Mouse (Mus musculus) E14TG2a.4 (cell line): ENCODE results near the gene Lpp.

Source experiments
- H3K27me3 ChIP-seq: 2 replicates; pipeline ENCODE4 v1.6.1; 2014; ENCODE audit warnings: low read length, control low read depth; ENCODE audit not compliant: insufficient read depth
- H3K36me3 ChIP-seq: 2 replicates; pipeline ENCODE4 v1.6.1; 2014; ENCODE audit warnings: low read length, control low read depth; ENCODE audit not compliant: insufficient read depth
- H3K4me1 ChIP-seq: replicated peaks from 2 replicates; pipeline ENCODE4 v1.6.1; 2014; ENCODE audit warnings: low read depth, low read length, control low read depth
- H3K4me3 ChIP-seq: replicated peaks from 2 replicates; pipeline ENCODE4 v1.5.1; 2014; ENCODE audit warnings: mild to moderate bottlenecking, low read length
- H3K9me3 ChIP-seq: 2 replicates; pipeline ENCODE4 v1.6.1; 2014; ENCODE audit warnings: low read length, control low read depth
- CTCF ChIP-seq: conservative IDR thresholded peaks from 2 replicates; pipeline ENCODE4 v1.5.1; 2014; ENCODE audit warnings: low read length
- NANOG ChIP-seq: IDR thresholded peaks from 2 replicates; pipeline ENCODE4 v1.6.1; 2014; ENCODE audit warnings: borderline replicate concordance, low read length, mixed read lengths
- POU5F1 ChIP-seq: IDR thresholded peaks from 2 replicates; pipeline ENCODE4 v1.6.1; 2014; ENCODE audit warnings: low read length, borderline replicate concordance

Lpp gene

DNA sequence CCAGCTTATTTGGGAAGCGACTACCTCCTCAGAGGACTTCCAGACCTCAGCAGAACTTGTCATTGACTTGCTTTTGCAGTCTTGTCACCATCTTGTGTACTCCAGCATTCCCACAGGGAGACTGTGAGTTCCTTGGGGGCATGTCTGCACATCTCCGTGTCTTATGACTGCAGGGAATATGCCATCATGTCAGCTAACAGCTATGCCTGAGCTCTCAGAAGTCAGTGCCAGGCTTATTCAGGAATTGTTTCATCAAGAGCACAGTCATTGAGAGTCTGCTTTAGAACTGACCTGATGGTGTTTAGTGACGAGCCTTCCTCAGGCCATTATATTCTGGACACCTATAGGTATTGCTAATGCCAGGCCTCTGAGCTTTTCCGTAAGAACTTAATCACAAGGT, 60.2 kb downstream of the Lpp start:
- Histone ChIP-seq H3K4me3 (no peak overlapping the region), H3K36me3 (no peaks in the 10 kb centered on the region), H3K9me3 (no peaks in the 10 kb centered on the region), H3K4me1 (peaks cover 73% of the 10 kb centered on the region), H3K27me3 (no peaks in the 10 kb centered on the region)
- no peak for TF ChIP-seq NANOG
- TF ChIP-seq CTCF: no peak
- no peak for TF ChIP-seq POU5F1

- peaks cover 64% of the 10 kb centered on the region for H3K4me1 ChIP-seq
- TF ChIP-seq POU5F1: no peak
- no peak for TF ChIP-seq NANOG
- TF ChIP-seq CTCF: no peak
- H3K27me3 ChIP-seq: no peaks in the 10 kb centered on the region
- H3K4me3 ChIP-seq: no peak overlapping the region
- no peaks in the 10 kb centered on the region for H3K9me3 ChIP-seq
- peaks cover 4% of the 10 kb centered on the region; the same call in 1 of the 2 replicates for H3K36me3 ChIP-seq
Measured at GRCm38 (mm10) chr16:24454493-24454892, 61.2 kb downstream of the Lpp start.

GRCm38 (mm10) chr16:24455361-24455855, 62.1 kb downstream of the Lpp start:
- Histone ChIP-seq H3K4me1 (peaks cover 57% of the 10 kb centered on the region), H3K27me3 (no peaks in the 10 kb centered on the region), H3K9me3 (no peaks in the 10 kb centered on the region), H3K36me3 (peaks cover 4% of the 10 kb centered on the region; the same call in 1 of the 2 replicates), H3K4me3 (no peak overlapping the region)
- TF ChIP-seq POU5F1: no peak
- no peak for TF ChIP-seq NANOG
- TF ChIP-seq CTCF: no peak

DNA sequence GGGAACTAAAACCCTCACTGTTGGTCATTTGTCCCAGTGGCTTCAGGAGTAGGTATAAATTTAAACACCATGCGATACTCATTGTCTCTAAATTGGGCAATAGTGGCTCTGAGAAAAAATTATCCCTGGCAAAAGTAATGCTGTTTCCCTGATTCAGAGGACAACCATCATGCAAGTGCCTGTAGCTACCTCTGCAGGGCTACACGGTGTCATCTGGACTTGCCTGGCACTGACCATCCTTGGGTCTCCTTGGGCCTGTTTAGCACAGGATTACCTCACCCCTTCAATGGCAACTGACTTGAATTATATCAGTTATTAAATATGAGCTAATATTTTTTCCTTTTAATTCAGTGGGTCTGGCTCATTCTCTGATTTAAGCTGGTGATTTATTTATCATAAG, 70.5 kb downstream of the Lpp start:
- Histone ChIP-seq H3K27me3 (no peaks in the 10 kb centered on the region), H3K36me3 (peaks cover 4% of the 10 kb centered on the region; the same call in 1 of the 2 replicates), H3K4me3 (no peak overlapping the region), H3K9me3 (no peaks in the 10 kb centered on the region), H3K4me1 (peaks cover 27% of the 10 kb centered on the region)
- TF ChIP-seq CTCF (no peak), NANOG (no peak), POU5F1 (no peak)

DNA sequence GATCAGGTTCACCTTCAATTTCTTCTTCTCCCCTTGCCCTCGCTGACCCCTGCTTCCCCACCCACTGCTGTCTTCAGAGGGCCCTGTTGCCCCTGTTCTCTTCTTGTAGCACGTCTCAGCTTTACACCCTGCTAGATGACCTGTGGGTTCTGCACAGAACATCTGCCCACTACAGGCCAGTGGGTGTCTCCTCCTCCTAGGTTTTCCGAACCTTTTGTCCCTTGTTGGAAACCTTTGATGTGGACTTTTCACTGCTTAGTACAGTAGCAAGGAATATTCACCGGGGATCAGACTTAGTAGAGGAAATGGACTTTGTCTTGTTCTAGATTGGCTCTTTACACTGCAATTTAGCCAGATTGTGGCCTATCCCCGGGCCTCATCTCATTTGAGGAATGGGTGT, 71.1 kb downstream of the Lpp start:
- H3K4me1 ChIP-seq: peaks cover 27% of the 10 kb centered on the region
- TF ChIP-seq POU5F1 (no peak), NANOG (no peak), CTCF (no peak)
- H3K36me3 ChIP-seq: no peaks in the 10 kb centered on the region

DNA sequence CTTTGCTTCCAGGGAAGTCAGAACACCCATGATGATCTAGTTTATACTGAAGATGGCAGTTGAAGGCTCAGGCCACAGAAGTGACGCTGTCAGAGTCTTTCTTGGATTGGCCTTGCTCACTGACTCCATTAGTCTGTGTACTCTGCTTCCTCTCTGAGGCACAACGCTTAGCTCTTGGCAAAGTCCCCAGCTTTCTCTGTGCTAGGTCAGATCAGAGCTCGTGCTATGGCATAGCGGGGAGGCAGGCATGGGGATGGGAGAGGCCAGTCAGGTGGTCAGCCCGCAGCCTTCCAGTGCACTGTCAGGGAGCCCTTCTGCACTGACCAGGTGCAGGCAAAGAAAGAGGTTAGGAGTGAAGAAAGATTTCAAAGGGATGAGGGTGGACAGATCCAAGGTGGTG, 72.3 kb downstream of the Lpp start:
- no peaks in the 10 kb centered on the region for H3K9me3 ChIP-seq
- H3K4me1 ChIP-seq: peaks cover 27% of the 10 kb centered on the region
- no peak overlapping the region for H3K4me3 ChIP-seq
- H3K36me3 ChIP-seq: no peaks in the 10 kb centered on the region
- TF ChIP-seq POU5F1 (no peak), CTCF (no peak), NANOG (no peak)
- H3K27me3 ChIP-seq: no peaks in the 10 kb centered on the region

More for the DNA sequence above, 71.1 kb downstream of the Lpp start:
- Histone ChIP-seq H3K4me3 (no peak overlapping the region), H3K27me3 (no peaks in the 10 kb centered on the region), H3K9me3 (no peaks in the 10 kb centered on the region)

DNA sequence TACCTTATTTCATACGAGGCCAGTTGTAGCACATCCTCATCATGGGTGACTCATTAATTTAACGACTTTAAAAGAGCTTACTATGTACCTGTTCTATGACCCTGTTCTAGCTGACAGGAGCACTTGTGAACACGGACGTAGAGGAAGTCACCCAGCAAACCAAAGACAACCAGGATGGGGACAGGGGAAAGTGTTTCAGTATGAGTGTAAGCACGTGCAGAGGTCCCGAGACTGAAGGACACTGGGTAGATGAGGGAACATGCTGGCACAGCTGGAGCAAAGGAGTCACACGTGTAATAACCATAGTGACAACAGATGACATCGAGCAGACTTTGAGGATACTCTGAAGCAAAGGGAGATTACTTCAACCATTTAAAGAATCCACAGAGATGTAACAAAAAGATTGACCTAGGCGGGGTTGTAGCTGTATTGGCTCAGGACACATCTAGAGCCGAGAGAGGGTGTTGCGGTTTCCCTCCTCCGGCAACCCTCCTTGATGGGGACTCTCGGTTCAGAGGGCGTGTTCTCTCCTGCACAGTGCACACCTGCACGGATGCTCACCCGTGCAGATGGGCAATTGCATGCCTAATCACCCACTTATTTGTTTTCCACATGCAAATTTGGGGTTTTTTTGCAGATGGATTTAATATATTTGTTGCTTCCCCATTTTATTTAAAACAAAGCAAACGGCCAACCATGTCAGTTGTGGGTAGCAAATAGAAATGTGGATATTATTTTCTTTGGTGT, 74.4 kb downstream of the Lpp start:
- no peak overlapping the region for H3K4me3 ChIP-seq
- no peak for TF ChIP-seq NANOG
- no peaks in the 10 kb centered on the region for H3K36me3 ChIP-seq
- H3K9me3 ChIP-seq: no peaks in the 10 kb centered on the region
- peaks cover 48% of the 10 kb centered on the region for H3K4me1 ChIP-seq
- no peaks in the 10 kb centered on the region for H3K27me3 ChIP-seq

DNA sequence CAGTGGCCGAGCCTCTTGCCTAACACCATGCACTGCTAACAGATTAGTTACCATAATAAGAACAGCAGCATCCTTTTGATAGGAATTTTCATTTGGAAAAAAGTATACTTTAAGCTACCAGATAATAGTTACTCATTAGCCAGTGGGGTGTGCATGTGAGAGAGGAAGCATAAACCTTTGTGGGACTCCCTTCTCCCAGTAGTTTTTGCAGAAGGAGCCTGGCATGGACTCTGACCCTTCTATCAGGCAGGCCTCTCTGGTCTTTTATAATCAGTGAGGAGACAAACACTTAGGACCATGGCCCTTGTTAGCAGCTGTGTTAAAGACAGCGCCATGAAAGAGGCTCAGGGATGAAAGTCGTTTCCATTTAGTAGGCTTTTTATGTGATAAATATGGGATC, 76.0 kb downstream of the Lpp start:
- Histone ChIP-seq H3K9me3 (no peaks in the 10 kb centered on the region), H3K36me3 (no peaks in the 10 kb centered on the region), H3K4me1 (peaks cover 61% of the 10 kb centered on the region), H3K4me3 (no peak overlapping the region), H3K27me3 (no peaks in the 10 kb centered on the region)
- TF ChIP-seq NANOG: no peak
- TF ChIP-seq CTCF: no peak
- no peak for TF ChIP-seq POU5F1

- H3K36me3 ChIP-seq: no peaks in the 10 kb centered on the region
- no peaks in the 10 kb centered on the region for H3K9me3 ChIP-seq
- no peaks in the 10 kb centered on the region for H3K27me3 ChIP-seq
- no peak overlapping the region for H3K4me3 ChIP-seq
- TF ChIP-seq CTCF (no peak), NANOG (no peak), POU5F1 (no peak)
- peaks cover 61% of the 10 kb centered on the region for H3K4me1 ChIP-seq
Measured at GRCm38 (mm10) chr16:24470601-24471000, 77.3 kb downstream of the Lpp start.
